Mouse (Mus musculus): ENCODE measurements around the gene Prtg.

DNA sequence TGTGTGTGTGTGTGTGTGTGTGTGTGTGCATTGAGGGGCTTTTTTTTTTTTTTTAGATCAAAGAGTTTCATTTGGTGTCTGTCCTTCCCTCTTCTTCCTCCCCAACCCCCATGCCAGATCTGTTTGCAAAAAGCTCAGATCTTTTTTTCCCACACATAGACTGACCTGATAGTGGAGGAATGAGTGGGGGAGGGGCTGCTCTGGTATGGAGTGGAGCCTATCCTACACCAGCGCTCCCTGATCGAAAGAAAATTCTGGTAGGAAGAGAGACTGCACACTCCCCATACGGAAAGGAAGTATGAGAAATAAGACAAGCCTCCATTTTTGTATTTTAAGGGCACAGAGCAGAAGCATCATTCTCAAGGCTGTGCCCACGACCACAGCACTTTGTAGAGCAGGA is 25.2 kb upstream of the Prtg start:
- TF ChIP-seq CTCF (IDR thresholded peaks at IDR 0.05; ENCODE audit: low read depth) = no peak
- TF ChIP-seq EP300 (IDR thresholded peaks at IDR 0.05; ENCODE audit: low read depth) = no peak
